Mouse (Mus musculus) kidney, adult 2 months (tissue): ENCODE results near the gene Dzip3. TPM values are rescaled to one million over a fixed set of nuclear protein-coding genes. Genes with fewer than 3 reads are reported as not detected.

Experiments
- DNase-seq: peaks from one replicate; pipeline ENCODE4 v3.0.0; 2021
- H3K27ac ChIP-seq: fragments of 200-500 bp; 2 replicates; pipeline ENCODE4 v1.5.1; 2012; ENCODE audit warnings: low read depth, low read length, control low read depth, inconsistent platforms; ENCODE audit not compliant: insufficient read depth
- H3K27me3 ChIP-seq: fragments of 200-500 bp; replicated peaks from 2 replicates; pipeline ENCODE4 v1.6.1; 2012; ENCODE audit warnings: mild to moderate bottlenecking, moderate library complexity, low read length, inconsistent platforms; ENCODE audit not compliant: control insufficient read depth, insufficient read depth
- H3K36me3 ChIP-seq: fragments of 200-500 bp; 2 replicates; pipeline ENCODE4 v1.6.1; 2012; ENCODE audit warnings: mild to moderate bottlenecking, moderate library complexity, low read length, inconsistent platforms; ENCODE audit not compliant: control insufficient read depth, insufficient read depth
- H3K4me1 ChIP-seq: fragments of 200-500 bp; 2 replicates; pipeline ENCODE4 v1.6.1; 2011; ENCODE audit warnings: low read length; ENCODE audit not compliant: control insufficient read depth, insufficient read depth
- H3K4me3 ChIP-seq: fragments of 200-500 bp; 2 replicates; pipeline ENCODE4 v1.5.1; 2011; ENCODE audit warnings: mild to moderate bottlenecking, low read depth, low read length, control low read depth; ENCODE audit not compliant: insufficient read depth
- CTCF ChIP-seq: fragments of 200-500 bp; conservative IDR thresholded peaks from 2 replicates; pipeline ENCODE4 v1.5.1; 2011; ENCODE audit warnings: low read depth, mild to moderate bottlenecking, control low read depth, low read length, moderate library complexity, mixed read lengths; ENCODE audit not compliant: insufficient read depth, insufficient read length
- POLR2A ChIP-seq: fragments of 200-500 bp; IDR thresholded peaks from one replicate; pipeline ENCODE4 v1.6.1; 2011; ENCODE audit warnings: low read depth, low read length, control low read depth
- WGBS: fragments of 180-500 bp; shearing (Covaris S2); methylation state at CpG from one replicate; pipeline ENCODE4 v1.1.7; 2018; 5-methylcytosine and 5-hydroxymethylcytosine counted together
- polyA plus RNA-seq: library from polyadenylated mRNA; depleted of rRNA; stranded (reverse); fragments of >200 nt; gene quantifications from 2 replicates; pipeline ENCODE4 v1.2.3, GENCODE M21; 2012; rRNA removed

The Dzip3 gene
- polyA plus RNA-seq, 1 experiment, result 1.9 TPM

GRCm38 (mm10) chr16:48972996-48973395, 21.0 kb downstream of the Dzip3 start:
- Histone ChIP-seq H3K4me3 (no peak overlapping the region), H3K27ac (no peak overlapping the region), H3K4me1 (no peaks in the 10 kb centered on the region), H3K27me3 (no peaks in the 10 kb centered on the region), H3K36me3 (no peaks in the 10 kb centered on the region; the same call in 1 of the 2 replicates)
- 96% methylated on average over 2 of the region's 2 CpGs for WGBS
- DNase-seq, result no peak
- TF ChIP-seq CTCF (no peak), POLR2A (no peak)

GRCm38 (mm10) chr16:48941805-48942204, 52.2 kb downstream of the Dzip3 start:
- H3K27ac ChIP-seq, result no peak overlapping the region
- 83% methylated on average over 1 of the region's 1 CpGs for WGBS
- no peak for DNase-seq
- no peaks in the 10 kb centered on the region for H3K36me3 ChIP-seq
- no peaks in the 10 kb centered on the region for H3K27me3 ChIP-seq
- H3K4me1 ChIP-seq, result no peaks in the 10 kb centered on the region
- no peak overlapping the region for H3K4me3 ChIP-seq
- TF ChIP-seq CTCF, result no peak
- no peak for TF ChIP-seq POLR2A

GRCm38 (mm10) chr16:48923724-48924123, 70.2 kb downstream of the Dzip3 start:
- Histone ChIP-seq H3K36me3 (peaks cover 1% of the 10 kb centered on the region), H3K4me3 (no peak overlapping the region)
- WGBS, result 100% methylated on average over 1 of the region's 1 CpGs

GRCm38 (mm10) chr16:48913206-48913605, 80.8 kb downstream of the Dzip3 start:
- no peak for TF ChIP-seq POLR2A
- TF ChIP-seq CTCF, result no peak
- Histone ChIP-seq H3K4me3 (no peak overlapping the region), H3K36me3 (no peaks in the 10 kb centered on the region), H3K27me3 (no peaks in the 10 kb centered on the region), H3K4me1 (no peaks in the 10 kb centered on the region), H3K27ac (no peak overlapping the region)
- WGBS, result 97% methylated on average over 3 of the region's 3 CpGs
- DNase-seq, result no peak

More at GRCm38 (mm10) chr16:48923724-48924123, 70.2 kb downstream of the Dzip3 start:
- Histone ChIP-seq H3K27me3 (no peaks in the 10 kb centered on the region), H3K4me1 (no peaks in the 10 kb centered on the region), H3K27ac (no peak overlapping the region)
- DNase-seq, result no peak
- TF ChIP-seq POLR2A (no peak), CTCF (no peak)

GRCm38 (mm10) chr16:48911184-48911583, 82.8 kb downstream of the Dzip3 start:
- TF ChIP-seq CTCF (no peak), POLR2A (no peak)
- no peak for DNase-seq
- WGBS, result 91% methylated on average over 1 of the region's 1 CpGs
- Histone ChIP-seq H3K27ac (no peak overlapping the region), H3K27me3 (no peaks in the 10 kb centered on the region), H3K36me3 (no peaks in the 10 kb centered on the region), H3K4me1 (no peaks in the 10 kb centered on the region), H3K4me3 (no peak overlapping the region)

GRCm38 (mm10) chr16:48899868-48900267, 94.1 kb downstream of the Dzip3 start:
- no peaks in the 10 kb centered on the region for H3K4me1 ChIP-seq
- 66% methylated on average over 1 of the region's 1 CpGs for WGBS

GRCm38 (mm10) chr16:48890733-48891132, 103.2 kb downstream of the Dzip3 start:
- 11% methylated on average over 2 of the region's 2 CpGs for WGBS
- no peak for TF ChIP-seq POLR2A
- TF ChIP-seq CTCF, result no peak
- DNase-seq, result no peak
- Histone ChIP-seq H3K27me3 (no peaks in the 10 kb centered on the region), H3K4me1 (no peaks in the 10 kb centered on the region), H3K36me3 (no peaks in the 10 kb centered on the region), H3K4me3 (no peak overlapping the region), H3K27ac (no peak overlapping the region)

More at GRCm38 (mm10) chr16:48899868-48900267, 94.1 kb downstream of the Dzip3 start:
- Histone ChIP-seq H3K4me3 (no peak overlapping the region), H3K27ac (no peak overlapping the region), H3K27me3 (no peaks in the 10 kb centered on the region), H3K36me3 (no peaks in the 10 kb centered on the region)
- no peak for TF ChIP-seq CTCF
- TF ChIP-seq POLR2A, result no peak
- DNase-seq, result no peak

Other genes with a start within 250 kb of the Dzip3 start
- 0.03 and 0.59 TPM in 2 replicates for gene Trat1, start 222.1 kb downstream of the Dzip3 start, polyA plus RNA-seq
- not detected in 2 replicates for gene Retnlb, start 177.3 kb downstream of the Dzip3 start, polyA plus RNA-seq
- gene Retnla, start 151.6 kb downstream of the Dzip3 start, polyA plus RNA-seq, result 33.9 and 44.0 TPM in 2 replicates
- gene Retnlg, start 121.5 kb downstream of the Dzip3 start, polyA plus RNA-seq, result 2.2 TPM in 1 of 2 replicates, not detected in the other
- 0.30 and 0.44 TPM in 2 replicates for gene Cip2a, start within 50 bp of the Dzip3 start, polyA plus RNA-seq
- gene Myh15, start 63.3 kb upstream of the Dzip3 start, polyA plus RNA-seq, result not detected in 2 replicates